Comparison of ENCODE assay signal across 8 mouse cellular contexts in the genomic region with DNA sequence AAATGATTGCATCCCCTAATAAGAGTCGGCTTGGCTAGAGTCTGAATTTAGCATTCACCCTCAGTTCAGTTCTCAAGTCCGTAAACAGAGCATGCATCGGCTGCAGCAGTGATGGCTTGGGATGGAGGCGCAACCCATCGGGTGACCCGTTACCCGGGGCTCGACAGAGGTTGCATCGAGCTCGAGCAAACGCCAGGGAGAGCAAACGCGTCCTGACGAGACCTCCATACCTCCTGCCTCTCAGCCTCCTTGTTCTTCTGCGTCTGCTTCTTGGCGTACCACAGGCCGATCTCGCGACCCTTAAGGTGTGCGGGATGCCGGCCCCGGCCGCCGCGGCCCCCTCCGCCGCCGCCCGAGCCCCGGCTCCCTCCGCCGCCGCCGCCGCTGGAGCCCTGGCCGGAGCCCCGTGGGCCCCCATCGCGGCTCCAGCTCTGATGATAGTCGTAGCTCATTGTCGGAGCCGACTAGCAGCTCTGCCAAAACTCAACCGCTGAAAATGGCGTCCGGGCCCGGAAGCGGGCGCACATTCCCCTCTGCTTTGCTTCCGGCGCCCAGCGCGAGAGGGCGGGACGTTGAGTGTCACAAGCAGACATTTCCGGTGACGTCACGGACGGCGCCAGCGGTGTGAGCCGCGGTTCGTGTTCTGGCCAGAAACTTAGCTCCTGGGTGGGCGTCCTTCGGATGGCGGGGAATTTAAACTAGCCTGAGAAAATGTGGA. TPM values are rescaled to one million over a fixed set of nuclear protein-coding genes. Genes with fewer than 3 reads are reported as not detected.
DNase-seq lines count a peak whose midpoint lies in the region; ATAC-seq lines count a peak whose summit lies in the region.

TSS of gene Dhx36 (minus strand) at position 517 of the 718 bp plus-strand sequence.

- H3K27me3 ChIP-seq in forebrain, embryonic 14.5 days (replicated peaks; ENCODE audit: control insufficient read depth, insufficient read depth, low read length): no peaks in the 10 kb centered on the region
- H3K27me3 ChIP-seq in neural tube, embryonic 15.5 days (replicated peaks): no peaks in the 10 kb centered on the region

- H3K4me3 ChIP-seq in forebrain, embryonic 14.5 days (ENCODE audit: low read depth, low read length): peak within 1 kb of the TSS; percentile 90
- H3K4me3 ChIP-seq in neural tube, embryonic 15.5 days (replicated peaks): peak within 1 kb of the TSS; percentile 97

- H3K4me2 ChIP-seq in forebrain, embryonic 14.5 days (ENCODE audit: low read length): peak within 1 kb of the TSS; percentile 65
- peak within 1 kb of the TSS; percentile 75 for H3K4me2 ChIP-seq in neural tube, embryonic 15.5 days

- DNase-seq in ES-CJ7 (ENCODE audit: low read depth, low spot score): peak; percentile 95
- DNase-seq in cerebellum, adult 11 months: peak; percentile 93
- peak; percentile 99 for DNase-seq in forebrain, embryonic 14.5 days (ENCODE audit: low spot score)
- peak; percentile 96 to 99 for DNase-seq in heart, postnatal 14 days
- peak; percentile 98 for DNase-seq in layer of hippocampus, adult 11-12 months (ENCODE audit: low spot score)
- DNase-seq in lung, adult 18-20 months: peak; percentile 95 to 96
- DNase-seq in testis, postnatal 14 days (ENCODE audit: low spot score): peak; percentile 95

- peak within 1 kb of the TSS; percentile 95 for H3K9ac ChIP-seq in forebrain, embryonic 14.5 days (ENCODE audit: low read length)
- H3K9ac ChIP-seq in neural tube, embryonic 15.5 days (replicated peaks): peak within 1 kb of the TSS; percentile 93

- peak within 1 kb of the TSS; percentile 97 for H3K27ac ChIP-seq in forebrain, embryonic 14.5 days (ENCODE audit: low read depth, low read length)
- peak within 1 kb of the TSS; percentile 98 for H3K27ac ChIP-seq in neural tube, embryonic 15.5 days (replicated peaks)

- intact Hi-C loops in heart, postnatal 14 days (cut with DNase I): no loop called here

- H3K4me1 ChIP-seq in forebrain, embryonic 14.5 days (ENCODE audit: control insufficient read depth, insufficient read depth, low read length): peaks cover 15% of the 10 kb centered on the region
- H3K4me1 ChIP-seq in neural tube, embryonic 15.5 days: peaks cover 18% of the 10 kb centered on the region

- WGBS in forebrain, embryonic 14.5 days: under 1% methylated on average over 66 of the region's 66 CpGs
- 2% methylated on average over 66 of the region's 66 CpGs for WGBS in neural tube, embryonic 15.5 days

- no peaks in the 10 kb centered on the region for H3K9me3 ChIP-seq in forebrain, embryonic 14.5 days (replicated peaks; ENCODE audit: control insufficient read depth, low read length)
- no peaks in the 10 kb centered on the region for H3K9me3 ChIP-seq in neural tube, embryonic 15.5 days (replicated peaks)

- peak; percentile 99 for ATAC-seq in forebrain, embryonic 14.5 days
- ATAC-seq in neural tube, embryonic 15.5 days (ENCODE audit: low FRiP score): peak; percentile 99

- H3K36me3 ChIP-seq in forebrain, embryonic 14.5 days (ENCODE audit: control insufficient read depth, insufficient read depth, low read length): 0 out of 2 replicates have a peak, but pooled peaks cover 2% of the 10 kb centered on the region
- no peaks in the 10 kb centered on the region for H3K36me3 ChIP-seq in neural tube, embryonic 15.5 days

RNA-seq across cellular contexts. Expression of gene Dhx36, which starts in this region (rescaled TPM):
- polyA plus RNA-seq in forebrain, embryonic 14.5 days (2014; fragmentation: Nextera tagmentation; extraction: Ambion mirVana): 47.9 and 51.2 TPM in 2 replicates
- total RNA-seq in heart, postnatal 14 days (2021): 10 to 100 TPM; 19.9 to 20.2 TPM
- 34.6 and 38.2 TPM in 2 replicates for polyA plus RNA-seq in neural tube, embryonic 15.5 days (2015; fragmentation: Nextera tagmentation; extraction: Ambion mirVana)

Comparison
In these comparisons a context has a peak if more than half of its experiments do, and no peak if none do; other contexts are left out.
1. Peak in every context shown above with its lines: DNase-seq, ATAC-seq, H3K4me3 ChIP-seq and H3K27ac ChIP-seq.